Mouse (Mus musculus): Measurements from ENCODE around the gene Armh3. TPM values are rescaled to one million over a fixed set of nuclear protein-coding genes. Genes with fewer than 3 reads are reported as not detected.
A peak's percentile ranks its signal among the peaks of the same experiment; 100 is the strongest.

Gene Armh3
- total and polyA plus RNA-seq, 3 experiments, result 4.1 to 10.8 TPM; not detected in 1

DNA sequence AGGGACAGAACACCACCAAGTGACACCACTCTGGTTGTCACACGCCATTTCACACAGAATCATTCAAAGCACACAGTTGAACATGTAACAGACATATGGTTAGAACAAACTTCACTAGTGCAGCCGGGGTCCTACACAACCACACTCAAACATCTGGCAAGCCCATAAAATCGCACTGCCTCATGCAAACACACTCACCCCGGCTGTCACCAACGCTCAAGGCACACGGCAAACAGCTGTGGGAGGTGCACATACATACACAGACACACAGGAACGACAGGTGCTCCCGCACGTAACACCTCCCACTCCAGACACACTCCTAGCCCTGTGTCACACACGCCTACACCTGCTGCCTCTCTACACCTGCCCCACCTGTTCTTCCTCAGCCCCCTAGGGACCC is 183.1 kb downstream of the Armh3 start:
- no peaks in the 10 kb centered on the region for H3K27me3 ChIP-seq (ENCODE audit: control insufficient read depth in 1 of 2, insufficient read depth in 2 of 2, low read length in 2 of 2)
- no peaks in the 10 kb centered on the region for H3K9me3 ChIP-seq (replicated peaks; ENCODE audit: insufficient read depth, low read length)
- DNase-seq (ENCODE audit: low read depth, low spot score), result no peak
- no peaks in the 10 kb centered on the region for H3K36me3 ChIP-seq (ENCODE audit: control insufficient read depth in 1 of 2, insufficient read depth in 2 of 2, low read length in 2 of 2)
- no peaks in the 10 kb centered on the region for H3K79me2 ChIP-seq (ENCODE audit: control insufficient read depth, insufficient read depth, low read length, poor library complexity)
- no peak overlapping the region for H3K9ac ChIP-seq (ENCODE audit: control insufficient read depth, low read depth, low read length, poor library complexity, severe bottlenecking)
- no peak overlapping the region for H3K4me3 ChIP-seq (ENCODE audit: control insufficient read depth in 1 of 2, insufficient read depth in 1 of 2, low read depth in 2 of 2, low read length in 2 of 2)
- TF ChIP-seq USF2 (IDR thresholded peaks at IDR 0.05; ENCODE audit: borderline replicate concordance in 1 of 2, insufficient read depth in 1 of 2, low read depth in 1 of 2, low read length in 2 of 2), result no peak
- no peak for TF ChIP-seq MAZ (IDR thresholded peaks at IDR 0.05; ENCODE audit: low read depth, low read length)
- TF ChIP-seq CHD2 (IDR thresholded peaks at IDR 0.05; ENCODE audit: low read length), result no peak
- no peak for TF ChIP-seq EP300 (IDR thresholded peaks at IDR 0.05; ENCODE audit: low read depth in 1 of 2, low read length in 2 of 2)
- TF ChIP-seq POLR2AphosphoS5 (IDR thresholded peaks at IDR 0.05; ENCODE audit: borderline replicate concordance, low read depth, low read length), result no peak
- no peak for TF ChIP-seq NRF1 (IDR thresholded peaks at IDR 0.05; ENCODE audit: insufficient read depth, low read depth, low read length, poor library complexity, severe bottlenecking)
- no peak for TF ChIP-seq GATA1 (IDR thresholded peaks at IDR 0.05; ENCODE audit: low read depth, low read length)
- TF ChIP-seq BHLHE40 (IDR thresholded peaks at IDR 0.05; ENCODE audit: borderline replicate concordance, low read depth, low read length), result no peak
- no peak for TF ChIP-seq USF1 (IDR thresholded peaks at IDR 0.05; ENCODE audit: low read depth, low read length)
- no peak for TF ChIP-seq MXI1 (IDR thresholded peaks at IDR 0.05; ENCODE audit: low read depth, low read length)
- TF ChIP-seq ZMIZ1 (IDR thresholded peaks at IDR 0.05; ENCODE audit: low read depth, low read length), result no peak
- no peak for TF ChIP-seq ELF1 (IDR thresholded peaks at IDR 0.05; ENCODE audit: low read depth, low read length)
- H3K4me1 ChIP-seq (ENCODE audit: control insufficient read depth in 1 of 2, insufficient read depth in 2 of 2, low read length in 2 of 2), result peaks cover 0 to 5% of the 10 kb centered on the region in 2 experiments; a peak in 2 of 4 replicates
- no peak overlapping the region for H3K27ac ChIP-seq (ENCODE audit: control insufficient read depth, low read depth, low read length)

DNA sequence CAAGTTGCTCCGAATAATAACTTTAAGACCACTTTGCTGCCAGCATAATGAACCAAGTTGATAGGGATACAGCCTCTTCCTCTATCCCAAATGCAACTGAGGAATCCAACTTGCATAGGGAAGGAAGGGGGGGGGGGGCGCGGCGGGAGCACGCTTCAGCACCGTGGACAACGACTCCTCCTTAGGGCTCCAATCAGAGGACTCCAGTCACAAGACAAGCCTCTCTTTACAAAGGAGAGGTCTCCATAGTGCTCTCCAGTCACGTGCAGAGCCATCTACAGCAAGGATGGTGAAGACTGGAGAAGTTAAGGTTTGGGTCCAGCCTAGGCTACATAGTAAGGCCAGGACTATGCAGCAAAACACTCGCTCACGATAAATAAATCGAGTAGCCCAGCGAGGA is 184.5 kb downstream of the Armh3 start:
- Histone ChIP-seq H3K4me3 (ENCODE audit: control insufficient read depth in 1 of 2, insufficient read depth in 1 of 2, low read depth in 2 of 2, low read length in 2 of 2) (no peak overlapping the region), H3K36me3 (ENCODE audit: control insufficient read depth in 1 of 2, insufficient read depth in 2 of 2, low read length in 2 of 2) (no peaks in the 10 kb centered on the region), H3K27ac (ENCODE audit: control insufficient read depth, low read depth, low read length) (no peak overlapping the region), H3K9ac (ENCODE audit: control insufficient read depth, low read depth, low read length, poor library complexity, severe bottlenecking) (no peak overlapping the region), H3K79me2 (ENCODE audit: control insufficient read depth, insufficient read depth, low read length, poor library complexity) (no peaks in the 10 kb centered on the region), H3K27me3 (ENCODE audit: control insufficient read depth in 1 of 2, insufficient read depth in 2 of 2, low read length in 2 of 2) (no peaks in the 10 kb centered on the region), H3K4me1 (ENCODE audit: control insufficient read depth in 1 of 2, insufficient read depth in 2 of 2, low read length in 2 of 2) (peaks cover 0 to 5% of the 10 kb centered on the region in 2 experiments; a peak in 2 of 4 replicates), H3K9me3 (replicated peaks; ENCODE audit: insufficient read depth, low read length) (no peaks in the 10 kb centered on the region)
- peak; percentile 81 for DNase-seq (ENCODE audit: low read depth, low spot score)
- no peak for TF ChIP-seq USF2 (IDR thresholded peaks at IDR 0.05; ENCODE audit: borderline replicate concordance in 1 of 2, insufficient read depth in 1 of 2, low read depth in 1 of 2, low read length in 2 of 2)
- no peak for TF ChIP-seq RAD21 (IDR thresholded peaks at IDR 0.05; ENCODE audit: low read depth, low read length)
- peak; percentile 93 for TF ChIP-seq SIN3A (IDR thresholded peaks at IDR 0.05; ENCODE audit: low read length)
- TF ChIP-seq KAT2A (conservative IDR thresholded peaks at IDR 0.05; ENCODE audit: low read depth, low read length), result no peak
- no peak for TF ChIP-seq ZNF384 (IDR thresholded peaks at IDR 0.05; ENCODE audit: low read depth, low read length)
- no peak for TF ChIP-seq CHD2 (IDR thresholded peaks at IDR 0.05; ENCODE audit: low read length)
- no peak for TF ChIP-seq RCOR1 (IDR thresholded peaks at IDR 0.05; ENCODE audit: low read depth, low read length)
- no peak for TF ChIP-seq ETS1 (IDR thresholded peaks at IDR 0.05; ENCODE audit: low read depth, low read length)
- TF ChIP-seq UBTF (IDR thresholded peaks at IDR 0.05; ENCODE audit: borderline replicate concordance, insufficient read depth, low read depth, low read length), result no peak
- peak; percentile 92 for TF ChIP-seq MXI1 (IDR thresholded peaks at IDR 0.05; ENCODE audit: low read depth, low read length)
- TF ChIP-seq ZMIZ1 (IDR thresholded peaks at IDR 0.05; ENCODE audit: low read depth, low read length), result no peak
- TF ChIP-seq TAL1 (IDR thresholded peaks at IDR 0.05; ENCODE audit: low read length), result no peak
- TF ChIP-seq USF1 (IDR thresholded peaks at IDR 0.05; ENCODE audit: low read depth, low read length), result peak; percentile 82
- TF ChIP-seq MAZ (IDR thresholded peaks at IDR 0.05; ENCODE audit: low read depth, low read length), result peak; percentile 74
- TF ChIP-seq GABPA (IDR thresholded peaks at IDR 0.05; ENCODE audit: low read depth, low read length), result no peak
- TF ChIP-seq GATA1 (IDR thresholded peaks at IDR 0.05; ENCODE audit: low read depth, low read length), result no peak
- no peak for TF ChIP-seq SMC3 (IDR thresholded peaks at IDR 0.05; ENCODE audit: low read depth, low read length)
- TF ChIP-seq BHLHE40 (IDR thresholded peaks at IDR 0.05; ENCODE audit: borderline replicate concordance, low read depth, low read length), result peak; percentile 91
- TF ChIP-seq MYC (IDR thresholded peaks at IDR 0.05; ENCODE audit: low read depth, low read length), result no peak
- TF ChIP-seq ELF1 (IDR thresholded peaks at IDR 0.05; ENCODE audit: low read depth, low read length), result no peak
- no peak for TF ChIP-seq HCFC1 (IDR thresholded peaks at IDR 0.05; ENCODE audit: low read depth, low read length)
- TF ChIP-seq ZC3H11A (IDR thresholded peaks at IDR 0.05; ENCODE audit: low read depth, low read length), result no peak
- no peak for TF ChIP-seq JUND (IDR thresholded peaks at IDR 0.05; ENCODE audit: low read depth, low read length)
- no peak for TF ChIP-seq TCF12 (IDR thresholded peaks at IDR 0.05; ENCODE audit: low read depth, low read length)
- no peak for TF ChIP-seq E2F4 (IDR thresholded peaks at IDR 0.05; ENCODE audit: borderline replicate concordance, low read depth, low read length)
- TF ChIP-seq MAX (IDR thresholded peaks at IDR 0.05; ENCODE audit: low read length), result peak; percentile 83
- no peak for TF ChIP-seq NELFE (IDR thresholded peaks at IDR 0.05; ENCODE audit: low read depth, low read length)

All from MEL (cell line).